Mouse (Mus musculus) stomach, embryonic 14.5 days (tissue): ENCODE results near the gene Cd101. TPM values are rescaled to one million over a fixed set of nuclear protein-coding genes. Genes with fewer than 3 reads are reported as not detected.
A peak's percentile ranks its signal among the peaks of the same experiment; 100 is the strongest.

ENCODE experiments used
- ATAC-seq: fragments of 200-750 bp; cut with Nextera tagmentation; 2 replicates; pipeline ENCODE4 v1.8.0; 2017; ENCODE audit warnings: low read depth, moderate TSS enrichment; ENCODE audit not compliant: insufficient number of reproducible peaks, insufficient read depth, low FRiP score
- H3K27ac ChIP-seq: fragments of 300-500 bp; sonication (generic); 2 replicates; pipeline ENCODE4 v1.5.1; 2014; ENCODE audit warnings: mild to moderate bottlenecking, low read length, moderate library complexity, mixed read lengths
- H3K27me3 ChIP-seq: fragments of 300-500 bp; sonication (generic); 2 replicates; pipeline ENCODE4 v1.6.1; 2014; ENCODE audit warnings: low read length, control low read depth, mixed read lengths; ENCODE audit not compliant: control insufficient read depth, insufficient read depth
- H3K36me3 ChIP-seq: fragments of 300-500 bp; sonication (generic); 2 replicates; pipeline ENCODE4 v1.6.1; 2014; ENCODE audit warnings: mild to moderate bottlenecking, control low read depth, low read length, moderate library complexity, mixed read lengths; ENCODE audit not compliant: control insufficient read depth, insufficient read depth
- H3K4me1 ChIP-seq: fragments of 300-500 bp; sonication (generic); 2 replicates; pipeline ENCODE4 v1.6.1; 2014; ENCODE audit warnings: low read length, control low read depth, mixed read lengths; ENCODE audit not compliant: control insufficient read depth, insufficient read depth
- H3K4me2 ChIP-seq: fragments of 300-500 bp; sonication (generic); replicated peaks from 2 replicates; pipeline ENCODE4 v1.6.1; 2014; ENCODE audit warnings: low read depth, low read length, control low read depth
- H3K4me3 ChIP-seq: fragments of 300-500 bp; sonication (generic); 2 replicates; pipeline ENCODE4 v1.5.1; 2014; ENCODE audit warnings: low read depth, low read length, control low read depth
- H3K9ac ChIP-seq: fragments of 300-500 bp; sonication (generic); replicated peaks from 2 replicates; pipeline ENCODE4 v1.6.1; 2014; ENCODE audit warnings: low read depth, mild to moderate bottlenecking, control low read depth, low read length, moderate library complexity, mixed read lengths
- H3K9me3 ChIP-seq: fragments of 300-500 bp; sonication (generic); 2 replicates; pipeline ENCODE4 v1.6.1; 2016; ENCODE audit warnings: low read depth, low read length, control low read depth; ENCODE audit not compliant: control insufficient read depth
- whole genome bisulfite sequencing: fragments of 180-500 bp; shearing (Covaris S2); extraction: QIAGEN DNeasy Blood & Tissue Kit; methylation state at CpG from one replicate; pipeline ENCODE4 v1.1.7; 2014; 5-methylcytosine and 5-hydroxymethylcytosine counted together
- polyA plus RNA-seq: library from polyadenylated mRNA; unstranded; fragments of >200 nt; fragmentation: Nextera tagmentation; extraction: Ambion mirVana; gene quantifications from 2 replicates; pipeline ENCODE4 v1.2.1, GENCODE M21; 2014

Cd101 gene
- polyA plus RNA-seq, 1 experiment from 2014 or later = not detected

- Histone ChIP-seq H3K27ac (no peak overlapping the region), H3K27me3 (no peaks in the 10 kb centered on the region), H3K9ac (no peak overlapping the region), H3K4me2 (no peak overlapping the region), H3K4me3 (no peak overlapping the region), H3K4me1 (no peaks in the 10 kb centered on the region), H3K9me3 (no peaks in the 10 kb centered on the region), H3K36me3 (no peaks in the 10 kb centered on the region)
- 66% methylated on average over 5 of the region's 5 CpGs for WGBS
- ATAC-seq = no peak
These were observed 22.1 kb downstream of the Cd101 start for GRCm38 (mm10) chr3:101007112-101007782.

GRCm38 (mm10) chr3:101005392-101005791, 24.0 kb downstream of the Cd101 start:
- Histone ChIP-seq H3K4me3 (no peak overlapping the region), H3K4me2 (no peak overlapping the region), H3K9ac (no peak overlapping the region), H3K4me1 (no peaks in the 10 kb centered on the region), H3K27me3 (no peaks in the 10 kb centered on the region), H3K9me3 (no peaks in the 10 kb centered on the region), H3K36me3 (no peaks in the 10 kb centered on the region), H3K27ac (no peak overlapping the region)
- WGBS = 61% methylated on average over 6 of the region's 6 CpGs
- no peak for ATAC-seq

GRCm38 (mm10) chr3:101003575-101004356, 25.6 kb downstream of the Cd101 start:
- H3K9ac ChIP-seq = no peak overlapping the region
- H3K27me3 ChIP-seq = no peaks in the 10 kb centered on the region
- no peak for ATAC-seq
- H3K9me3 ChIP-seq = no peaks in the 10 kb centered on the region
- WGBS = 81% methylated on average over 15 of the region's 15 CpGs
- no peaks in the 10 kb centered on the region for H3K4me1 ChIP-seq
- no peak overlapping the region for H3K27ac ChIP-seq
- no peak overlapping the region for H3K4me2 ChIP-seq
- H3K36me3 ChIP-seq = no peaks in the 10 kb centered on the region
- no peak overlapping the region for H3K4me3 ChIP-seq

- H3K36me3 ChIP-seq = no peaks in the 10 kb centered on the region
- no peak overlapping the region for H3K27ac ChIP-seq
- no peaks in the 10 kb centered on the region for H3K9me3 ChIP-seq
- 30% methylated on average over 2 of the region's 2 CpGs for WGBS
- no peaks in the 10 kb centered on the region for H3K4me1 ChIP-seq
- no peaks in the 10 kb centered on the region for H3K27me3 ChIP-seq
- H3K4me3 ChIP-seq = no peak overlapping the region
- no peak overlapping the region for H3K9ac ChIP-seq
- no peak for ATAC-seq
- no peak overlapping the region for H3K4me2 ChIP-seq
These were observed 29.6 kb downstream of the Cd101 start for GRCm38 (mm10) chr3:100999732-101000131.

GRCm38 (mm10) chr3:100998904-100999340, 30.4 kb downstream of the Cd101 start:
- no peak overlapping the region for H3K4me2 ChIP-seq

GRCm38 (mm10) chr3:100997785-100998570, 31.4 kb downstream of the Cd101 start:
- Histone ChIP-seq H3K9ac (no peak overlapping the region), H3K9me3 (no peaks in the 10 kb centered on the region), H3K36me3 (no peaks in the 10 kb centered on the region), H3K4me3 (no peak overlapping the region), H3K27ac (no peak overlapping the region), H3K4me1 (0 out of 2 replicates have a peak, but pooled peaks cover 6% of the 10 kb centered on the region), H3K27me3 (no peaks in the 10 kb centered on the region), H3K4me2 (no peak overlapping the region)
- 58% methylated on average over 10 of the region's 10 CpGs for WGBS
- ATAC-seq = no peak

More at GRCm38 (mm10) chr3:100998904-100999340, 30.4 kb downstream of the Cd101 start:
- no peak overlapping the region for H3K27ac ChIP-seq
- 0 out of 2 replicates have a peak, but pooled peaks cover under 1% of the 10 kb centered on the region for H3K4me1 ChIP-seq
- no peaks in the 10 kb centered on the region for H3K27me3 ChIP-seq
- H3K9me3 ChIP-seq = no peaks in the 10 kb centered on the region
- no peak overlapping the region for H3K9ac ChIP-seq
- H3K4me3 ChIP-seq = no peak overlapping the region
- H3K36me3 ChIP-seq = no peaks in the 10 kb centered on the region
- 18% methylated on average over 6 of the region's 6 CpGs for WGBS
- ATAC-seq = 0 out of 2 replicates have a peak, but pooled peaks have one; percentile 8

GRCm38 (mm10) chr3:100994252-100994651, 35.1 kb downstream of the Cd101 start:
- Histone ChIP-seq H3K4me1 (0 out of 2 replicates have a peak, but pooled peaks cover 8% of the 10 kb centered on the region), H3K4me3 (no peak overlapping the region), H3K9me3 (no peaks in the 10 kb centered on the region), H3K27me3 (no peaks in the 10 kb centered on the region), H3K9ac (no peak overlapping the region), H3K36me3 (no peaks in the 10 kb centered on the region), H3K27ac (no peak overlapping the region), H3K4me2 (no peak overlapping the region)
- no peak for ATAC-seq
- WGBS = 78% methylated on average over 4 of the region's 4 CpGs

GRCm38 (mm10) chr3:100993718-100994117, 35.6 kb downstream of the Cd101 start:
- H3K9me3 ChIP-seq = no peaks in the 10 kb centered on the region
- H3K4me3 ChIP-seq = no peak overlapping the region
- WGBS = 30% methylated on average over 15 of the region's 15 CpGs
- ATAC-seq = no peak
- no peak overlapping the region for H3K4me2 ChIP-seq
- no peak overlapping the region for H3K9ac ChIP-seq
- no peak overlapping the region for H3K27ac ChIP-seq
- H3K27me3 ChIP-seq = no peaks in the 10 kb centered on the region
- H3K36me3 ChIP-seq = no peaks in the 10 kb centered on the region
- H3K4me1 ChIP-seq = 0 out of 2 replicates have a peak, but pooled peaks cover 11% of the 10 kb centered on the region
